Mouse (Mus musculus) MEL-GATA-1-ER (cell line): ENCODE results near the gene Hist1h4f.
A peak's percentile ranks its signal among the peaks of the same experiment; 100 is the strongest.
"Not testable (repeated sequence)": the region's sequence is repeated elsewhere in the genome, so short reads cannot be mapped to it uniquely, and the experiment has no call there.

ENCODE experiments used
- DNase-seq: peaks from one replicate; pipeline ENCODE4 v3.0.0-alpha.2; 2012; ENCODE audit warnings: low read depth; ENCODE audit errors: extremely low read depth

The Hist1h4f gene

GRCm38 (mm10) chr13:23554925-23555838 is 3.7 kb upstream of the Hist1h4f start:
- DNase-seq, result peak; percentile 95

GRCm38 (mm10) chr13:23554393-23554792 is 2.9 kb upstream of the Hist1h4f start:
- DNase-seq, result peak; percentile 49

GRCm38 (mm10) chr13:23552962-23553361 is 1.5 kb upstream of the Hist1h4f start, which contains the start of gene Hist1h1d:
Hist1h1d (plus strand) TSS chr13:23553262.
- no peak for DNase-seq

GRCm38 (mm10) chr13:23551931-23552914 is 775 bp upstream of the Hist1h4f start:
- no peak for DNase-seq

- peak; percentile 71 for DNase-seq
Observed at GRCm38 (mm10) chr13:23550761-23551145, 695 bp downstream of the Hist1h4f start.

GRCm38 (mm10) chr13:23546694-23547093 is 4.8 kb downstream of the Hist1h4f start:
- no peak for DNase-seq

- not testable (repeated sequence) for DNase-seq
Observed at GRCm38 (mm10) chr13:23544787-23545120, 6.7 kb downstream of the Hist1h4f start.

GRCm38 (mm10) chr13:23543965-23544786 is 7.3 kb downstream of the Hist1h4f start, which contains the start of gene Hist1h3f:
Hist1h3f (plus strand) TSS chr13:23544052.
- DNase-seq, result peak; percentile 97

- peak; percentile 100 for DNase-seq
Observed at GRCm38 (mm10) chr13:23542999-23543607, 8.3 kb downstream of the Hist1h4f start, which contains the start of gene Hist1h2bh. Hist1h2bh (minus strand) TSS chr13:23543392.

- DNase-seq, result not testable (repeated sequence)
Observed at GRCm38 (mm10) chr13:23542225-23542980, 9.0 kb downstream of the Hist1h4f start.

- DNase-seq, result no peak
Observed at GRCm38 (mm10) chr13:23541497-23541896, 10.0 kb downstream of the Hist1h4f start.

- not testable (repeated sequence) for DNase-seq
Observed at GRCm38 (mm10) chr13:23539821-23540220, 11.6 kb downstream of the Hist1h4f start.

- DNase-seq, result no peak
Observed at GRCm38 (mm10) chr13:23538249-23538648, 13.2 kb downstream of the Hist1h4f start.

GRCm38 (mm10) chr13:23537006-23537710 is 14.3 kb downstream of the Hist1h4f start:
- no peak for DNase-seq

GRCm38 (mm10) chr13:23536076-23536822 is 15.2 kb downstream of the Hist1h4f start:
- DNase-seq, result no peak

GRCm38 (mm10) chr13:23535137-23536075 is 16.0 kb downstream of the Hist1h4f start, which contains the start of gene Hist1h3g:
Hist1h3g (plus strand) TSS chr13:23535422.
- DNase-seq, result peak; percentile 99
